Mouse (Mus musculus) forebrain, embryonic 11.5 days (tissue): Measurements from ENCODE around the gene Strc. TPM values are rescaled to one million over a fixed set of nuclear protein-coding genes. Genes with fewer than 3 reads are reported as not detected.
A peak's percentile ranks its signal among the peaks of the same experiment; 100 is the strongest.
"Not testable (repeated sequence)": the region's sequence is repeated elsewhere in the genome, so short reads cannot be mapped to it uniquely, and the experiment has no call there.

Experiments used
- ATAC-seq: fragments of 200-750 bp; cut with Nextera tagmentation; replicated peaks from 2 replicates; pipeline ENCODE4 v1.8.0; 2017; ENCODE audit warnings: moderate TSS enrichment; ENCODE audit not compliant: low FRiP score
- DNase-seq: peaks from one replicate; pipeline ENCODE4 v3.0.0-alpha.2; 2017; ENCODE audit warnings: low spot score
- H3K27ac ChIP-seq: fragments of 300-500 bp; sonication (generic); 2 replicates; pipeline ENCODE4 v1.5.1; 2014; ENCODE audit warnings: low read depth, low read length
- H3K27me3 ChIP-seq: fragments of 300-500 bp; sonication (generic); 2 replicates; pipeline ENCODE4 v1.6.1; 2014; ENCODE audit warnings: mild to moderate bottlenecking, low read length, mixed read lengths; ENCODE audit not compliant: control insufficient read depth, insufficient read depth
- H3K36me3 ChIP-seq: fragments of 300-500 bp; sonication (generic); 2 replicates; pipeline ENCODE4 v1.6.1; 2014; ENCODE audit warnings: mild to moderate bottlenecking, low read length, moderate library complexity, mixed read lengths; ENCODE audit not compliant: control insufficient read depth, insufficient read depth
- H3K4me1 ChIP-seq: fragments of 300-500 bp; sonication (generic); replicated peaks from 2 replicates; pipeline ENCODE4 v1.6.1; 2014; ENCODE audit warnings: low read length, mixed read lengths; ENCODE audit not compliant: control insufficient read depth, insufficient read depth
- H3K4me2 ChIP-seq: fragments of 300-500 bp; sonication (generic); 2 replicates; pipeline ENCODE4 v1.6.1; 2014; ENCODE audit warnings: low read depth, mild to moderate bottlenecking, low read length, moderate library complexity, mixed read lengths; ENCODE audit not compliant: severe bottlenecking
- H3K4me3 ChIP-seq: fragments of 300-500 bp; sonication (generic); 2 replicates; pipeline ENCODE4 v1.5.1; 2014; ENCODE audit warnings: low read depth, low read length
- H3K9ac ChIP-seq: fragments of 300-500 bp; sonication (generic); 2 replicates; pipeline ENCODE4 v1.6.1; 2014; ENCODE audit warnings: low read length
- H3K9me3 ChIP-seq: fragments of 300-500 bp; sonication (generic); 2 replicates; pipeline ENCODE4 v1.6.1; 2016; ENCODE audit warnings: low read length, mixed read lengths; ENCODE audit not compliant: control insufficient read depth
- WGBS: fragments of 180-500 bp; shearing (Covaris S2); extraction: QIAGEN DNeasy Blood & Tissue Kit; methylation state at CpG from one replicate; pipeline ENCODE4 v1.1.7; 2014; 5-methylcytosine and 5-hydroxymethylcytosine counted together
- polyA plus RNA-seq: library from polyadenylated mRNA; unstranded; fragments of >200 nt; fragmentation: Nextera tagmentation; extraction: Ambion mirVana; gene quantifications from 2 replicates; pipeline ENCODE4 v1.2.1, GENCODE M21; 2014

The Strc gene
- not detected in 2 replicates for polyA plus RNA-seq

DNA sequence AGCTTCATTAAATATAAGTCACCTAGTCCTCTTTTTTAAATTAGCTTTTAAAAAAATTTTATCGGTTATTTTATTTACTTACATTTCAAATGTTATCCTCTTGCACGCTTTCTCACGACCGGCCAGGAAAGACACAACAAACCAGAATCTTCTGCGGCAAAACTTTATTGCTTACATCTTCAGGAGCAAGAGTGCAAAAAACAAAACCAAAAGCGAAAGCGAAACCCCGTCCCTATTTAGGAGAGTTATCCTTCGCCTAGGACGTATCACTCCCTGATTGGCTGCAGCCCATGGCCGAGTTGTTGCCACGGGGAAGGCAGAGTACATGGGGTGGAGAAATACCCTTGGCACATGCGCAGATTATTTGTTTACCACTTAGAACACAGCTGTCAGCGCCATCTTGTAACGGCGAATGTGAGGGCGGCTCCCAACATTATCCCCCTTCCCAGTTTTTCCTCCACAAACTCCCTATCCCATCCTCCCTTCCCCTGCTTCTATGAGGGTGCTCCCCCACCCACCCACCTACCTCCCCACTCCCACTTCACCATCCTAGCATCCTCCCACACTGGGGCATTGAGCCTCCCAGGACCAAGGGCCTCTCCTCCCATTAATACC is at the start of gene Strc:
Gene Strc, minus strand, starts transcription at position 208 of the 615 bp plus-strand sequence.
- not testable (repeated sequence) for H3K27me3 ChIP-seq, H3K4me2 ChIP-seq, ATAC-seq, H3K9me3 ChIP-seq, DNase-seq, H3K4me1 ChIP-seq, H3K27ac ChIP-seq, H3K4me3 ChIP-seq, H3K9ac ChIP-seq, H3K36me3 ChIP-seq
- WGBS: 94% methylated on average over 15 of the region's 17 CpGs

DNA sequence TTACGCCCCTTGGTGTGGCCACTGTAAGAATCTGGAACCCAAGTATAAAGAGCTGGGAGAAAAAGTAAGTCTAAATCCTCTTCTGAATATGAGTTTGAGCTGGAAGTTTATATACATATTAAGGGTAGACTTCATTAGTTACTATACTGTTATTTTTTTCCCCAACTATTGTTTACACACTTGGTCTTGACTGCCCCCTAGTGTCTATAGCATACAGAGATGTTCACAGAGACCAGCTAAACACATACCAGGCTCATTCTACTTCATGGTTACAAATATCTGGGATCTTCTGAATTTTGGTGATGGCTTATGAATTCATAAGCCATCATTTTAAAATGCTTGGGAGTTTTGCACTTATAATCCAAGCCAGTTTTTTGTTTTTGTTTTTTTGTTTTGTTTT is 47.9 kb upstream of the Strc start:
- WGBS: 100% methylated on average over 1 of the region's 1 CpGs
- H3K27ac ChIP-seq: no peak overlapping the region
- no peak overlapping the region for H3K4me2 ChIP-seq
- DNase-seq (no peak), ATAC-seq (no peak)
- no peak overlapping the region for H3K9ac ChIP-seq
- H3K9me3 ChIP-seq: no peaks in the 10 kb centered on the region
- H3K36me3 ChIP-seq: peaks cover 31% of the 10 kb centered on the region
- H3K27me3 ChIP-seq: no peaks in the 10 kb centered on the region
- no peak overlapping the region for H3K4me3 ChIP-seq
- no peaks in the 10 kb centered on the region for H3K4me1 ChIP-seq

- H3K9ac ChIP-seq: no peak overlapping the region
- H3K9me3 ChIP-seq: no peaks in the 10 kb centered on the region
- DNase-seq (no peak), ATAC-seq (no peak)
- H3K27ac ChIP-seq: no peak overlapping the region
- WGBS: 94% methylated on average over 2 of the region's 2 CpGs
- no peaks in the 10 kb centered on the region for H3K4me1 ChIP-seq
- no peak overlapping the region for H3K4me2 ChIP-seq
- no peak overlapping the region for H3K4me3 ChIP-seq
- peaks cover 16% of the 10 kb centered on the region; the same call in 1 of the 2 replicates for H3K36me3 ChIP-seq
- H3K27me3 ChIP-seq: no peaks in the 10 kb centered on the region
These were observed 38.9 kb upstream of the Strc start for GRCm38 (mm10) chr2:121425890-121426289.

GRCm38 (mm10) chr2:121423166-121423565 is 36.2 kb upstream of the Strc start:
- no peak overlapping the region for H3K27ac ChIP-seq
- WGBS: 95% methylated on average over 2 of the region's 2 CpGs
- DNase-seq: no peak
- H3K4me3 ChIP-seq: no peak overlapping the region
- H3K4me1 ChIP-seq: no peaks in the 10 kb centered on the region
- no peak overlapping the region for H3K9ac ChIP-seq
- no peaks in the 10 kb centered on the region for H3K9me3 ChIP-seq
- ATAC-seq: no peak
- no peaks in the 10 kb centered on the region for H3K27me3 ChIP-seq
- no peak overlapping the region for H3K4me2 ChIP-seq
- H3K36me3 ChIP-seq: peaks cover 14% of the 10 kb centered on the region; the same call in 1 of the 2 replicates

DNA sequence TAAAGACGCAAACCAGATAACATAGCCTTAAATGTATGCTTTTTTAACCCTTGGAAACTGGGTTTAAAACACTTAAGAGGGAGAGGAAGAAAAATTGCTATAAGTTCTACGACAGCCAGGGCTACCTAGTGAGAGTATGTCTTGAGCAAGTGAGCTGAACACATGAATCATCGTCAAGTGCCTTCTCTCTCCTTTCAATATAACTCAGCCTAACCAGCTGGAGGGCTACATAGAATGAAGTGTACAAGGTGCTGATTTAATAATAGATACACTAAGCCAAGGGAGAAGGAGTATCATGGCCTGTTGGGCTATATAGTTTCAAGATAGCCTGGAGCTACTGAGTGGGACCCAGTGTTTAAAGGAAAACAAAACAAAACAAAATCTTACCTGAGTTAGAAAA is 31.5 kb upstream of the Strc start:
- no peak for ATAC-seq
- WGBS: 91% methylated on average over 3 of the region's 3 CpGs

GRCm38 (mm10) chr2:121416356-121416755 is 29.4 kb upstream of the Strc start:
- Histone ChIP-seq H3K4me2 (no peak overlapping the region), H3K4me1 (0 out of 2 replicates have a peak, but pooled peaks cover 2% of the 10 kb centered on the region), H3K27me3 (no peaks in the 10 kb centered on the region), H3K9ac (no peak overlapping the region), H3K36me3 (peaks cover 3% of the 10 kb centered on the region; the same call in 1 of the 2 replicates), H3K9me3 (no peaks in the 10 kb centered on the region), H3K4me3 (no peak overlapping the region), H3K27ac (no peak overlapping the region)
- 93% methylated on average over 6 of the region's 6 CpGs for WGBS
- DNase-seq: no peak
- ATAC-seq: no peak

More for the DNA sequence above, 31.5 kb upstream of the Strc start:
- DNase-seq: no peak
- Histone ChIP-seq H3K4me1 (0 out of 2 replicates have a peak, but pooled peaks cover 2% of the 10 kb centered on the region), H3K4me2 (no peak overlapping the region), H3K9me3 (no peaks in the 10 kb centered on the region), H3K9ac (no peak overlapping the region), H3K27ac (no peak overlapping the region), H3K27me3 (no peaks in the 10 kb centered on the region), H3K36me3 (peaks cover 6% of the 10 kb centered on the region; the same call in 1 of the 2 replicates), H3K4me3 (no peak overlapping the region)

- H3K36me3 ChIP-seq: peaks cover 3% of the 10 kb centered on the region; the same call in 1 of the 2 replicates
- no peaks in the 10 kb centered on the region for H3K27me3 ChIP-seq
- no peak overlapping the region for H3K9ac ChIP-seq
- WGBS: 90% methylated on average over 3 of the region's 3 CpGs
- H3K27ac ChIP-seq: no peak overlapping the region
- peak overlapping the region; percentile 66; the same call in 1 of the 2 replicates for H3K4me2 ChIP-seq
- H3K9me3 ChIP-seq: no peaks in the 10 kb centered on the region
- H3K4me1 ChIP-seq: 0 out of 2 replicates have a peak, but pooled peaks cover 2% of the 10 kb centered on the region
- peak overlapping the region; percentile 93 for H3K4me3 ChIP-seq
- ATAC-seq (no peak), DNase-seq (no peak)
These were observed 28.6 kb upstream of the Strc start for GRCm38 (mm10) chr2:121415591-121415990.

DNA sequence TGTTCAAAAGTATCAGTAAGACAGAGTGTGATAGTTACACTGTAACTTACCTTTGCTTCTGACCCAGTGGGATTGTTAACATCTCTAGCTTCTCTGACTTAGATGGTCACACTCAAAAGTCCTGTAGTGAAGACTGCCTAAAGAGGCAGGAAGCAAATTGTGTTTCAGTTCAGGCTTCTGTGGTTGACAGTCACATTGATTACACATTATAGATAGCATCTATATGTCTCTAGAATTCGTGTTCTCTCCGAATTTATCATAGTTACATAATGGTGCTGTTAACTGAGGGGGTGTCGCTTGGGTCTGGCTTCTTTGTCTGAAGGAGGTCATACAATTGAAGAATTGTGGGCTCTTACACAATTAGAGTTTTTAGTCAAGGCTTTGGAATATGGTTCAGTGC is 28.1 kb upstream of the Strc start:
- DNase-seq (no peak), ATAC-seq (no peak)
- no peaks in the 10 kb centered on the region for H3K27me3 ChIP-seq
- H3K9ac ChIP-seq: peak overlapping the region; percentile 47
- WGBS: 74% methylated on average over 3 of the region's 3 CpGs
- H3K4me1 ChIP-seq: 0 out of 2 replicates have a peak, but pooled peaks cover 2% of the 10 kb centered on the region
- H3K9me3 ChIP-seq: no peaks in the 10 kb centered on the region
- peaks cover 3% of the 10 kb centered on the region; the same call in 1 of the 2 replicates for H3K36me3 ChIP-seq
- H3K4me2 ChIP-seq: peak overlapping the region; percentile 66
- peak overlapping the region; percentile 93 for H3K4me3 ChIP-seq
- H3K27ac ChIP-seq: no peak overlapping the region
